Mouse (Mus musculus) left cerebral cortex, postnatal 4 days (tissue): ENCODE data around the gene Poll. TPM values are rescaled to one million over a fixed set of nuclear protein-coding genes. Genes with fewer than 3 reads are reported as not detected.

Experiments
- DNase-seq: peaks from one replicate; pipeline ENCODE4 v3.0.0-alpha.2; 2022
- intact Hi-C: fragments of 180-260 bp; cut with DNase I; formaldehyde crosslinking; loops from one replicate; pipeline ENCODE4 v1.15.1; 2025
- total RNA-seq, 2 experiments: library from RNA; stranded (reverse); gene quantifications; 2 replicates each; pipeline ENCODE4 v1.2.3; 2021

The Poll gene
- total RNA-seq, 2 experiments from 2014 or later, result 5.5 to 6.6 TPM

DNA sequence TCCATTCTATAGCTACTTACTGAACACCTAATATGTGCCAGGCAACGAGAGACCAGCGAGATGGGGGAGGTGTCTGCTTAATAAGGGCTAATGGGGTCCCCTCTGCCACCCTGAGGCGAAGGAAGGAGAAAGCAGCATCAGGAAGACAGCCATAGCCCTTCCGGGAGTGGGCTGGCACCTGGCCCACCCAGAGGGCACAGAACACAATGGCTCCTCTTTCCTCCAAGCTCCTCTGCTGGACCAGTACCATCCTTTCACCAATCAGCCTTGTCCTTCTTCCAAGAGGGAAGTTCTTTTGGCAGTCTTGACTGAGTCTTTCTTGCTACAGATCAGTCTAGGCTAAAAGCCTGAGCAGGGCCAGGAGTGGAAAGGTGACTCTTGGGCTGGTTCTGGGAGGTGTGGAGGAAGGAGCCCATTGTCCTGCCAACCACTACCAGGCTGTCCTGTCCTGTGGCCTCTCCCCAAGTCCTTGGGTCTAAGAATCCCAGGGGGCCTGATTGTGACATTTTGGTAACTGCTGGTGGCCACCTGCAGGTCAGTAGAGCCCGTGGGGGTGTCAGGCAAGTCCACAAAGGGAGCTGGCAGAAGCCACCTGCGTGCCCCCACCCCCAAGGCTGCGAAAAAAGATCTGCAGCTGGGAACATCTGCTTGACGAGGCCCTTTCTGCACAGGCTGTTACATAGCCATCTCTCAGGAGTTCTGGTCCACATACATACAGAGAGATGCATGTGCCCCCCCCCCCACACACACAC is 19.5 kb downstream of the Poll start:
- intact Hi-C loops, result loop anchor here (10.0 kb wide), 1 partner anchor 76 kb away; no protein-coding TSS in a partner anchor
- peak; percentile 67 for DNase-seq

- intact Hi-C loops, result no loop called here
- DNase-seq, result peak; percentile 45
Measured at GRCm38 (mm10) chr19:45537505-45537904, 22.8 kb downstream of the Poll start.

GRCm38 (mm10) chr19:45535929-45536328 is 24.4 kb downstream of the Poll start:
- intact Hi-C loops, result no loop called here
- DNase-seq, result no peak

GRCm38 (mm10) chr19:45535214-45535735 is 25.1 kb downstream of the Poll start:
- intact Hi-C loops, result no loop called here
- no peak for DNase-seq

GRCm38 (mm10) chr19:45533617-45534016 is 26.7 kb downstream of the Poll start:
- no peak for DNase-seq
- intact Hi-C loops, result no loop called here

GRCm38 (mm10) chr19:45531554-45531953 is 28.8 kb downstream of the Poll start:
- no peak for DNase-seq
- intact Hi-C loops, result no loop called here

GRCm38 (mm10) chr19:45530200-45530995 is 29.9 kb downstream of the Poll start:
- intact Hi-C loops, result no loop called here
- no peak for DNase-seq

- no peak for DNase-seq
Measured at GRCm38 (mm10) chr19:45529294-45529693, 31.0 kb downstream of the Poll start.

DNA sequence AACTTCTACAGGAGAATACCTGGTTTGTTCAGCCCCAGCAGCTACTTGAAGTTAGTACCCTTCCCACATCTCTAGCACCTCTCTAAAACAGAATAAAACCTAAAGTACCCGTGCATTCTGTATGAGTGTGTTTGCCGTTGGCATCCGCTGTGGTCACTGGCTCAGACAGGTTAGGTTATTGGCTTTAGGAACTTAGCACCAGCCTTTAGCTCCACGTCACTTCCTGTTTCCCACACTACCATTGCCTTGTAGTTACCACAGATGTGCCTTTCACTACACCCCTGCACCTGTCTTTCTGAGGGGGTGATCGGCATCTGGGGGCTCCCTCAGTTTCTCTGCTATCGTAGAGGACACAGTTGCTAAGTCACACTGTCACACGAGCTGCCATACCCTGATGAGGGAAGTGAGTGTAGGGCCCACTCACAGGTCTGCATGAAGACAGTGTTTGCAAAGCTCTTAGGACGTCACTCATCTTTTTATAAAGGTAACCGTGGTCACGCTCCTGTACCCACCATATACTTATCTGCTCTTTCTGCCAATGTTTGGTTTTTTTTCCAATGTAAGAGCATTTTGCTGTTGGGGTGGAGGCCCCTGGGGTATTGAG is 32.3 kb downstream of the Poll start:
- intact Hi-C loops, result no loop called here
- no peak for DNase-seq

More at GRCm38 (mm10) chr19:45529294-45529693, 31.0 kb downstream of the Poll start:
- intact Hi-C loops, result no loop called here

GRCm38 (mm10) chr19:45527382-45527781 is 32.9 kb downstream of the Poll start:
- no peak for DNase-seq
- intact Hi-C loops, result no loop called here

GRCm38 (mm10) chr19:45516264-45516663 is 44.1 kb downstream of the Poll start:
- DNase-seq, result no peak
- intact Hi-C loops, result no loop called here

- no peak for DNase-seq
- intact Hi-C loops, result no loop called here
Measured at GRCm38 (mm10) chr19:45515341-45515740, 45.0 kb downstream of the Poll start.

DNA sequence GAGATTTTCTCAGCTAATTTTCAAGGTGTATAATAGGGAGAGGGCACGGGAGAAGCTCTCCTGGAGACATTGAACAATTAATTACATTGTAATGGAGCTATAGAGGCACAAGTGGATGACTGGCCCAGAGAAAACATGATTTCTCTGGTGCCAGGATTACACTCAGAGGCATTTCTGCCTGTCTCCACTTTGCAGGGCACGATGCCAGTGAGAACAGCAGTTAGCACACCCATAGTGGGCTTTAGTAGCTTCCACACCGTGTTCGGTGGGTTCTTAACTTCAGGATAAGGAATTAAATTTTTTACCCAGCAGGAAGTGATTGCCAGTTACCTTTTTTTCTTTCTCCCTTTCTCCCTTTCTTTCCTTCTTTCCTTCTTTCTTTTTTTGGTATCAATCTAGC is 48.9 kb downstream of the Poll start:
- intact Hi-C loops, result no loop called here
- peak; percentile 42 for DNase-seq

DNA sequence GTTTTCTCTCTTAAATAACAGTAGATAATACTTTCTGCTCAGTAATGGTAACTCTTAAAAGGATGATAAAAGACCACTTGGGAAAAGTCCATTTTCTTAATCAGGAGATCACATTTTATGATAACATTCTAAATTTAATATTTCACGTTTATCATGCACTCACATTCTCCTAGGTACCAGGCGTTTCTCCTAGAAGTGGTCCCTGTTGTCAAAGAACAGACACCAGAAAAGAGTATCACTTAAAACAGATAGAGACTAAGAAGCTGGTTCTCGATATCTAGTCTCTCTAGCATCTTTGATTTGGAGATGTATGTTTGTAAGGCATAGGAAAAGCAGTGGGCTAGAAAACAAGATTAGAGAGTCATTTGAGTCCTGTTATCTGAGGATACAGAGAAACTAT is 49.7 kb downstream of the Poll start:
- no peak for DNase-seq
- intact Hi-C loops, result no loop called here

DNA sequence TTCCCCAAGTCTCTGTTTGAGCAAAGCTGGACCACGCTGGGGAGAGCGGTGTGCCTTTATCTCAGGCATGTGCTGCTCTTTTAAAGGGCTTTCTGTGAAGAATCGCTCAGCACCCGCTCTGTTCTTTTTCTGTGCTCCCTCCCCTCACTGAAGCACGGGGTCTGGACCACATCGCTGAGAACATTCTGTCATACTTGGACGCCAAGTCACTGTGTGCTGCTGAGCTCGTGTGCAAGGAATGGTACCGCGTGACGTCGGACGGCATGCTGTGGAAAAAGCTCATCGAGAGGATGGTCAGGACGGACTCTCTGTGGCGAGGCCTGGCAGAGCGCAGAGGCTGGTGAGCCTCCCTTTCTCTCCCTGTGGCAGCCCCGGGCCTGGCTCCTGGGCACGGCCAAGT is 52.8 kb downstream of the Poll start:
- no peak for DNase-seq
- intact Hi-C loops, result no loop called here

DNA sequence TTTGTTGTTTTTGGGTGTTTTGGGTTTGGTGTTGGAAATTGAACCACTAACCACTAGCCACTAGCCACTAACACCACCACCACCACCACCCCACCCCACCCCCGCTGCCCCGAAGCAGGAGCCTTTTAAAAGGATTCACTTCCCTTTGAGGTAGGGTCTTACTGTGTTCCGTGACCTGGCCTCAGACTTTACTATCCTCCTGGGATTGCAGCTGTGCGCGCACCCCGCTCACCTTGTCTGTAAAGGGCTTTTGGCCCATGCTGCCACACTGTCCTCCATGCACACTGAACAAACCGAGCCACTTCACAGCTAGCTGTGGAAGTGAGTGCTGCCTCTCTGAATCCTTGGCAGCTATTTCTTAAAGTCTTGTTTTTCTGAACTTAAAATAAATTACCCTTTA is 54.9 kb downstream of the Poll start:
- intact Hi-C loops, result no loop called here
- no peak for DNase-seq

Other genes with a start within 250 kb of the Poll start
- 10 to 100 TPM; 74.0 to 80.0 TPM for gene Btrc, start 196.8 kb downstream of the Poll start, total RNA-seq
- gene Gm17018, start 84 bp upstream of the Poll start, total RNA-seq, result 10 to 100 TPM; 34.9 to 41.2 TPM
- 10 to 100 TPM; 31.0 to 37.3 TPM for gene Fbxw4, start 99.8 kb upstream of the Poll start, total RNA-seq
- not detected for gene Fgf8, start 182.4 kb upstream of the Poll start, total RNA-seq
- 10 to 100 TPM; 26.3 to 31.6 TPM for gene Npm3, start 189.1 kb upstream of the Poll start, total RNA-seq
- 100 to 1,000 TPM; 207 to 210 TPM for gene Mgea5, start 223.3 kb upstream of the Poll start, total RNA-seq